Mouse (Mus musculus) urinary bladder, postnatal 14 days (tissue): ENCODE results near the gene Vps13d.
A peak's percentile ranks its signal among the peaks of the same experiment; 100 is the strongest.

ENCODE experiments used
- DNase-seq: peaks from one replicate; pipeline ENCODE4 v3.0.0; 2021; ENCODE audit warnings: low spot score

Gene Vps13d

DNA sequence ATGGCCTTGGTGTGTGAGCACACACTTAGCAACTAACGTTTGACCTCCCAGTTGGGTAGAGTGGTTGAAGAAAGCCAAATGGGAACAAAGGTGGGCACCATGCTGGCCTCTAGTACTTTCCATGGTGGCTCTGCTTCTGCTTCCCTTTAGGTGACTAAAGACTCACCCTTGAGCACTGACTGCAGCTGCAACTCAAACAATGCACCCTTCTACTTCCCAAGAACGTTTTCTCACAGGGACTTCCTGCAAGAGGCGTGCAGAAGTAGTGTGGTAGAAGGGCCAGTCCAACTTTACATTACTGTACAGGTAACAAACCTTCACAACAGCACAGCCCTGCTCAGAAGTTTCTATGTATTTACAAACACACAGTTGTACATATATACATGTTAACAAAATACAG lies 220.3 kb downstream of the Vps13d start:
- DNase-seq = no peak

DNA sequence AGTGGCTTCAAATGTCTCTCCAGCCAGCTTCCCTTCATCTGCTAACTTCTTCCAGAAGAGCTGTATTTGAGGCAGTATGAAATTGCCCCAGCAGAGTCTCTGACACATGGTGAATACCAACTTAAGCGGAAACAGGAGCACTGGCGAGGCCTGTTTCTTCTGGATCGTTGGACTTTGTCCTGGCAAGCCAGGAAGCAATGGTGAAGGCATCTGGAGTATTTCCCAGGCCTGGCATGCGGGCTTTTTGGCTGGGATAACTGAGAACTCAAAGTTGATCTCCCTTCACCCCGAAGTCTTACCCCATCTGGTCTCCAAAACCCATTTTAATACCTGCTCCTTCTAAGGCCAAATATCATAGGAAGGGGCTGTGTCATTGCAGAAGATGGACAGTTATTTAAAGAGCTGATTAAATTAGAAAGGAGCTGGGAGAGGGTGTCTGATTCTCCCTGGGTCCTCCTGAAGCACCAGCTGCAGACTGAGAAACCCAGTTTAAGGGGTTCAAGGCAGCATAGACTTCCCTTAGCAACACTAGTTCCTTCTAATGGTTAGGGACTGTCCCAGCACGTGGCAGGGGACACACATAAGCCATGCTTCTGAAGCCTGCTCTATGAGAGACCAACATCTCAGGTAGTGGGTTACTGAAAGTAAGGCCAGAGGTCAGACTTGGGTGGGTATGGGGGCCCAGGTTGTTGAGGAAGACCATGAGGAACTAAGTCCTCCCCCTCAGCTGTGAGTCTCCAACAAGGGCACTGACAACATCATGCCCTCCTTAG lies 221.7 kb downstream of the Vps13d start:
- DNase-seq = no peak

DNA sequence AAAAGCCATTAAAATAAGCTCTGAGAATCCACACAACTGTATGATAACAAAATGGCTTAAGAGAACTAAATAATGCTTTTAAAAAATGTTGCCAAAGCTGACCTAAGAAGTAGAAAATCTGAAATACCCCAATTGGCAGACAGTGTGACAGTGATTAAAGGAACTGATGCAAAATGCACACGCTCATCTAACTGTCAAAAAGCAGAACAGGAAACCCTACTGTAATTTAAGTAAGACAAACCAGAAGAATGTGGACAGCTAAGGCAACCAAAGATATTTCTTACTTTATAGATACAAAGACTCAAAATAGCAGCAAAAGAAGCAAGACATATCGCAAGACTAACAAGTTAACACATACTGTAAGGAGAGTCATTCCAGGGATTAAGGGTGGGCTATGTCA lies 223.8 kb downstream of the Vps13d start:
- no peak for DNase-seq

DNA sequence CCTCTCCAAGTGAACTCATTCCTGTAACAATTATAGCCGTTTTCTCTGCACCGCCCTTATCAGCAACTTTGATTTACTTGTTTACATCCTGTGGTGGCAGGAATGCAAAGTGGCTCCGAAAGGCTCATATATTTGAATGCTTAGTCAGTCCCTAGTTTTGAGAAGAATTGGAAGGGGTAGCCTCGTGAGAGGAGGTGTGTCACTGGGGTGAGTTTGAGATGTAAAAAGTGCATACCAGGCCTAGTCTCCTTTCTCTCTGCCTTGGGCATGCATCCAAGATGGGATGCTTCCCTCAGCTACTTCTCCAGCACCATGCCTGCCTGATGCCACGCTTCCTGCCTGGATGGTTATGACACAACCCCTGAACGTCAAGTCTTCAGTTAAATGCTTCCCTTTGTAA lies 225.8 kb downstream of the Vps13d start:
- DNase-seq = peak; percentile 33

DNA sequence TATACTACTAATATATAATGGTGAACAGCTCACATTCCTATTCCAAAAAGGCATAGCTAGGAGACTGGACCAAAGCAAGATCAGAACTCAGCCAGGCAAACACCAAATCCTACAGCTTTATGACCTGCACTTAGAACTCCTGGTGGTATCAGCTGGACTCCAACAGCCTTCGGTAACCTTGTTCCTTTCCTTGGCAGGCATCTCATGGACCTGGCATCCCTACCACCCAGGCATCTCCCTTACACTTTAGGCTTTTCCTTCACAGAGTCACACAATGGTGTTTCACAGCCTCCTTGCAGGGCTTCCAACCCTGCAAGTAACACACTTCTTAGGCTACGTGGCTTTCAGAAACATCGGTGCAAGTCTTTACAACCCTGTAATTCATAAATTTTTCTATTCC lies 226.4 kb downstream of the Vps13d start:
- DNase-seq = no peak

DNA sequence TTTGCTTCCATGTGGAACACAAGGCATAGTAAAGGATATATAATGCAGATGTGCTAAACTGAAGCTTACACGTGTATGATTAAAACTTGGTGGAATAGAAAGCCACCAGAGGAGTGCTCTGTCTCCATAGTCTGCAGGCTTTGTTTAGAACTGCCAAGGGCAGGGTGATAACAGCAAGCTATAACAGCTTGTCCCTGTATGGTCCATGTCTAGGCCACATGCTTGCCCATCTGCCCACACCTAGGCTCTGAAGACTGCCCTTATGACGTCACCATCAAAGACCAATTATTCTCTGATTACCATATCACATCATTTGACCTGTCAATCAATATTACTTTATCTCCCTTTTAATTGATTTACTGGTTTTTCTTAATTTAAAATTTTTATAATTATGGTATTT lies 229.6 kb downstream of the Vps13d start:
- no peak for DNase-seq

DNA sequence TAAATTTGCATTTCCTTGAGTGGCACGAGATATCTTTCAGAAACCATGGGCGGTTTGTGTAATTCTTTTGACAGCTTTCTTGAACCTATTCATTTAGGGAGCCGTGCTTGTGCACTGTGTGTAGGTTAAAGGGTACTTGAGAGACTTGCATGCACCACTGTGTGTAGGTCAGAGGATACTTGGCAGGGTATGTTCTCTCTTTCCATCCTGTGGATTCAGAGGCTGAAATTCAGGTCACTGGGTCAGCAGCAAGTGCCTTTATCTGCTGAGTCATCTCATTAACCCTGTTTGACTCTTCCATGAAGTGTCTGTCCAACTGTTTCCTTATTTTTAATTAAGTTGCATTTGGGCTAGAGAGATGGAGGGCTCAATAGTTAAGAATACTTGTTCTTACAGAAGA lies 233.1 kb downstream of the Vps13d start:
- no peak for DNase-seq

DNA sequence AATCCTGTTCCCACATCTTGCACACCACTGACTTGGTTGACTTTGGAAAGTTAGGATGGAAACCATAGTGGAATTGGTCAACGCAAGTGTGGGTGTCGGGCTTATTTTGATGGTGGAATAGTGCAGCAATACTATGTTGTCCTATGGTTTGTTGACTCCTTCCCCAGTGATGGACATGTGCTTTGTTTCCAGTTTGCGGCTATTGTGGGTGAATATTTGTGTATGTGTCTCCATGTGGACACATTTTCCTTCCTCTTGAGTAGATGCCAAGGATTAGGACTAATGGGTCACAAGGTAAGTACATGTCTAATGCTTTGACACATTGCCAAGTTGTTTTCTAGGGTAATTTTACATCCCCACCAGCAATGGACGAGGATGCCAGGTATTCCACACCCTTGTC lies 233.6 kb downstream of the Vps13d start:
- no peak for DNase-seq

DNA sequence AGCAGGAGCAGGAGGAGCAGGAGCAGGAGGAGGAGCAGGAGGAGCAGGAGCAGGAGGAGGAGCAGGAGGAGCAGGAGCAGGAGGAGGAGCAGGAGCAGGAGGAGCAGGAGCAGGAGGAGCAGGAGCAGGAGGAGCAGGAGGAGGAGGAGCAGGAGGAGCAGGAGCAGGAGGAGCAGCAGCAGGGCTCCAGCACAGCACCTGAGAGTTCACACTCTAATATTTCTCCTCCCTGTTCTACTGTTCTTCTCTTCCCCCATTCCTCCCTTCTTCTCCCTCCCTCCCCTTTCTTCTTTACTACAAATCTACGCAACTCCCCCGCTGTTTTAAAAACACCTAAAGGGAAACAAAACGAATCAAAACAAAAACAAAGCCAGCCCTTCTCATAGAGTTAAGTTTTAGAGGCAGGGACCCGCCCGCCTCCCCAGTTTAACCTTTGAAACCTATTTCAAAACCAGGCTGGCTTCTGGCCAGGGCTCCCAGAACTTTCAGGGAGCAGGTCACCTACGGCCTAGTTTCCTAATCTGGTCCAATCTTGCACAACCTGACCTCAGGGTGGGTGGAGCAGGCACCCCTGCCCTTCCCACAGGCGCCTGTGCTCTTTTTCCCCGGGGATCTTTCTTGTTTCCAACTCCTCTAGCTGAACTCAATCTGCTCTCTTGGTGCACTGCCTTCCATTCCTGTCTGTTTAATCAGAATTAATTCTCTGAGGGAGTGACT lies 234.5 kb downstream of the Vps13d start:
- DNase-seq = peak; percentile 90

DNA sequence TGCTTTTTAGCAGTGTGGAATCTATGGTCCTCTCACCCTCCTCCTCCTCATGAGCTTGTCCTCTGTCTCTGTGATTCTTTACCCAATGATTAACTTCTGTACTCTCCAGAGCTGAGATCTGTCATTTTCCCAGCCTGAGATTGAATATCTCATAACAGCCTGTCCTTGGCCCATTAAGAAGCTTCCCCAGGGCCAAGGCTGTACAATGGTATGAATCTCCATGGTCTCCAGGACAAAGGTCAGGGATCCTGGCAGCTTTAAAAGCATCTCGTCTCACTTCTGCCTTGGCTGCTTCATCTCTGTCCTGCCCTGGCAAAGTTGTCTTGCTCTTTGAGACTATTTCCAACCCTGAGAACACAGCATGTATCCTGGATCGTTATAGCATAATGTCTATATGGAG lies 237.1 kb downstream of the Vps13d start:
- no peak for DNase-seq

DNA sequence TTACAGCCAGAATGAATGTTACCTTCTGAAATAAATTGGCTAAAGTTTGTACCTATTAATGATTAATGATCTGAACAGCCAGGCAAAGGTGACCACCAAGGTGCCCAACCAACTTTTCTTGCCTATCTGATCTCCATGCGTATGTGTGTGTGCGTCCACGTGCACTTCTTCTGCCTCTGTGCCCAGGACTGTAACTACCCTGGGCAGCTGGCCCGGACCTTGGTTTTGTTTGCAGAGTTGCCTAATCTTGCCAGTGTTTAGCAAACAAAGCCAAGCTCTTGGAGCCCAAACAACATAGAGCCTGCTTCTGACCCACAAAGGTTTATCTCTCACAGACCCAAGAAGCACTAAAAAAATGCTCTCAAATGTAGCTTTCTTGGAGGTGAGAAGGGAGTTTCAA lies 237.6 kb downstream of the Vps13d start:
- peak; percentile 82 for DNase-seq

DNA sequence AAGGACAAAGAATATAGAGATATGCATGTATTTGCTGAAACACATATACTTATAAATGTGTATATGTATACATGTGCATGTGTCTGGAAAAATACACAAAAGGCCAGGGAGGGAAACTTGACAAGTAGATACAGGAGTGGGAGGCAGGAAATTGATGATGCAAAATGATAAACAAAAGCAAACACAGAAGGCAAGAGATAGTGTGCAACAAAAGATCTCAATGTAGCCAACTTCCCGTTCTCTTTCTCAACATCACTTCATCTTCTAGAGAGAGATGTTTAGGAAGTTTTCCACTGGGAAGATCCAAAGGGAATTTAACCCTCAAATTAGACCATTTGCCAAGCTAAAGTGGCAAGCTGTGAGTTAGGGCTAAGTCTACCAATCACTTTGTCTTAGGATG lies 238.5 kb downstream of the Vps13d start:
- DNase-seq = no peak

DNA sequence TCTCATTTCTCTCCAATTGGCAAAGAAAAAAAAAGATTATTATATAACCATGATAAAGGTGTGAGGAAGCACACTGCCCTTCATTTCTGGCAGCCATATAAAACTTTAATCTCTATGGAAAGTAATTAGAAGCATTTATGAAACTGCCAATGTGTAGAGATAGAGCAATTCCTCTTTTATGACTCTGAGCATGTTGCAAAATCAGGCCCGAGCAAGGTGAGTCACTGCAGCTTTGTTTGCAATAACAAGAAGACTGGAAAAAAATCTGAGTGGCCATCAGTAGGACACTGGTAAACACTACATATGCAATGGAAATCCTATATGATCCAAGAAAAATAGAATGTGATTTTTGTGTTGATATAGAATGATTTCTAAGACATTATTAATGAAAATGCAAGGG lies 238.9 kb downstream of the Vps13d start:
- DNase-seq = peak; percentile 54

DNA sequence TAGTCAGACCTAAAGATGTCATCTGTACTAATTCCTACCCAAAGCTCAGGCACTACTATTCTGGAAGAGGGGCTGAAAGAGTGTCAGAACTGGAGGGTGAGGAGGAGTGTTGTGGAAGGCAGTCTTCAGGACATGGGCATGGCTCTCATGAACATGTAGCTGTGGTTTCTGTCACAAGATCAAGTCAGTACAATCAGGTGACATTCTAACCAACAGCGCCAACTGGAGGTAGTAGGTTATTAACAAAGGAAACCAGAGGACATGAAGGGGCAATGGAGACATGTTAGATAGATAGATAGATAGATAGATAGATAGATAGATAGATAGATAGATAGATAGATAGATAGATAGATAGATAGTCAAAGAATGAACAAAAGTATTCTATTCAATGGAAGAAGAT lies 241.4 kb downstream of the Vps13d start:
- no peak for DNase-seq

DNA sequence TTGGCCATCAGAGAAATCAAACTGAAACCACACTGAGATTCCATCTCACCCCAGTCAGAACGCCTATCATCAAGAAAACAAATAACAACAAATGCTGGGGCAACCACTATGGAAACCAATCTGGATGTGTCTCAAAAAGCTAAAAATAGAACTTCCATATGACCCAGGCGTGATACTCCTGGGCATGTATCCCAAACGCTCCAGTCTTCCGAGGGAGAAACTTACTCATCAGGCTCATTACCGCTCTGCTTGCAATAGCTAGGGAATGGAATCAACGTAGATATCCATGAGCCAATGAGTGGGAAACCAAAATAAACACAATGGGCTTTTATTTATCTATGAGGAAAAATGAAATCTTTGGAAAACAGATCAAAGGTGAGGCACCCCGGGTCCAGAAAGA lies 242.9 kb downstream of the Vps13d start:
- DNase-seq = no peak

DNA sequence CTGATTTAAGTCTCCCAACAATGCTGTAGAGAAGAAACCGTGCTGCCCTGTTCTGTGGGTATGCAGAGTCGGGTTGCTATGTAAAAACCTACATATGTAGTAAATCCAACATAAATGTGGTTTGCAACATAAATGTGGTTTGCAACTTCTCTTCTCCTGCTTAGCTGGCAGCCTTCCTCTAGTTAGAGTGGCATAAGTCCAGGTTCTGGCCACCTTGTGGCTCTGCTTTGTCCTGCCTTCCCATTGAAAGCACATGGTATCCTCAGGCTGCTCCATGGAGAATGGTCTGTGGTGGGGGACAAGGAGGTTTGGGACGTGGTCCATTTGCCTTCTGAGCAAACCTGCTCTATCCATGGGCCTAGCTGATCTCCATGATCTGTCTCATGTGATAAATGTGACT lies 243.9 kb downstream of the Vps13d start:
- DNase-seq = no peak

DNA sequence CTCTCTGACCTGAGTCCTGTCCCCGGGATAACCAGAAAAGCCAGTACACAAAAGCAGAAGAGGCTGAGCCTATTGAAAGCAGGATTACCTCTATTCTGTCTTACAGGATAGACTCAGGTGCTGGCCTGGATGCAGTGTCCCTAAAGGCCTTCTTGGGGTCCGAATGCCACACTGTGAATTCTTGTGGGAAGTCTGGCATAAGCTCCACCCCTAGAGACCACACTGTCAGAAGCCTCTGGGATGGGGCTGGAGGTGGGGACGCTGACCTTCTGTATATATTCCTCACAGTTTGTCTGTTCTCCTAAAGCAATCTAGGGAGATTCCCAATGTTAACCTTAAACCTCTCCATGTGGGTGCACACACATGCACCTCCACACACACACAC lies 244.5 kb downstream of the Vps13d start:
- DNase-seq = no peak

DNA sequence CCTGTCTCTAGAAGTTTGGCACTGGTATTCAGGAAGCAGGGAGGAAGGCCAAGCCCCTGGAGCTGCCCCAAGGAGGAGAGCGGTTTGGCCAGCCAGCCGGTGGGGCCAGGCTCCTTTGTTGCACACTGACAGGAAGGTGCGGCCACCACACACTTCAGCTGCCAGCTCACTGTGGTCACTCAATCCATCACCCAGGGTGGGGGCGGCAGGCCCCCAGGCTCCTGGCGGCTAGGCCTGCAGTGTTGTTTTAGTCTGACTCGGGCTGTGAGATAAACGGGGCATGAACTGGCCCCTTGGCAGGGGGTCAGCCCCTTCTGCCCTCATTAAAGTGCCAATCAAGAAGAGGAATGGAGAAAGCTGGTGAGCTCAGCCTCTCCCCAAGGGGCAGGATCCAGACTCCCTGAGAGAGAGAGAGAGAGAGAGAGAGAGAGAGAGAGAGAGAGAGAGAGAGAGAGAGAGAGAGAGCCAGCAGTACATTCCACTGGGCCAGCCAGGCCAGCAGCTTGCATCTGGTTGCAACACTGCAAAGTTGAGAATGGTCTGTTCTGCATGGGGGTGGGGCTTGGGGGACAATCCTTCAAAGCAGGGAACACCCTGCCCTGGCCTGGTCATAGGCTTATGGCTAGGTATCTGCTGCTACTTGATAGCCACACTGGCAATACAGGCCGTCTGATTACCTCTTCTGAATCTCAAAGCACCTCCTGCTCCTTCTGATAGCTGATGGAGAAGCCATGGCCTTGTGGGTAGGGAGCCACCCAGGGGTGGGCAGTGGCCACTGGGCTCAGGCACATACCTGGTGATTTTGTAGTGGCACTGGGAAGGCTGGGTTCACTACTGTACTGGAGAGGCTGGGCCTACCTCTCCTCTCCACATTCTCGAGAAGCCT lies 245.1 kb downstream of the Vps13d start:
- peak; percentile 80 for DNase-seq

DNA sequence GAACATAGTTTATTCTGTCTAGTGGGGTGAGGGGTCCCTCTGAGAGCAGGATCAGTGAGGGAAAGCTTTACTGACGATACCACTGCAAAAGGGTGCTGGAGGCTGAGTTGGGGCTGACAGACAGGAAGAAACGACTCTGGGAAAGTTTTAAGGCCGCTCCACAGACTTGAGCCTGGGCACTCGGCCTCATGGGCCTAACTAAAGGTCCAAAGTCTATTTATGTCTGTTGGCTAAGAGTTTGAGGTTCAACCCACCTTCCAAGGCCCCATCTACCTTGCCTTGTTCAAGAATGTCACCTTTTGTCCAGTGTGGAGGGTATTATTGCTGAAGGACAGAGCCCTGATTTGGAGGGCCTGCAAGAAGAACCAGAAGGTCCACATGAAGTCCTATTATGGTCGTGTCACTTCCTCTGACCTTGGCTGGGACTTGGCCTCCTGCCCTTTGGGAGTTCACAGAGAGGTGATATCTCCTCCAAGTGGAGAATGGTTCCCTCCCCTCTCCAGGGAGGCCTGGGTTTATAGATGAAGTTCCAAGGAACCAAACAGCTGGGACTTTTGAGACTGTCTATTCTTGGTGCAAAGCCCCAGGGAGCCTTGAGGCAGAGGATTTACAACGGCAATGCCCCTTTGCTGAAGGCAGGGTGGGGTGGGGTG lies 246.9 kb downstream of the Vps13d start:
- DNase-seq = peak; percentile 75

DNA sequence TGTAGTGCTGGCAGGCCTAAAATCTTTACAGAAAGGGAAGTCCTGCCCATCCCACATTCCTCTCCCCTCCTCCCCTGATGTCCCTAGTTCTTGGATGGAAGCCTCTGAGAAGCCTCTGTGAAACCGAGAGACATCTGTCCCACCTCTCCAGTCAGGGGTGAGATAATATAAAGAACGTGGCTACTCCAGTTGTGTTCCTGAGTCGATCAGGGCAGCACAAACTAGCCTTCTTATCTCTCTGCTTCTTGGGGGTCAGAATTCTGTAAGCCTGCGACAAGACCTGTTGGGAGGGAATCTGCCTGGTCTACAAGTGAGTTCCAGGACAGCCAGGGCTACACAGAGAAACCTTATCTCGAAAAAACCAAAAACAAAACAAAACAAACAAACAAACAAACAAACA lies 251.5 kb downstream of the Vps13d start:
- DNase-seq = no peak

DNA sequence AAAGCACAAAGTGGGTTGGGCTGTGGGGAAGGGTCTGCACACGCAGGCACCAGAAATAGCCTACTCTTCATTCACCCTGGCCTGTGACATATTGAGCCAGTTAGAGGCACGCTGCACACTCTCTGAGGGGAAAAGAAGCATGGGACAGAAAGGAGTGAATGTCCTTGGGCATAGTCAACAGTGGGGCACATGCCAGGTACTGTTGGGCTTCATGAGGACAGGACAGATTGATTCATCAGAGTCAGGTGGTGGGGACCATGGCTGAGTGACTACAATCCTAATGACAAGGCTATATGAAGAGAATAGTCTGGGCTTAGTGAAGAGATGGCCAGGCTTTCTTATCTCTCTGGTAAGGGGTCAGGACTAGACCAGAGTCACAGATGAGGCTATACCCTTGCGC lies 252.4 kb downstream of the Vps13d start:
- DNase-seq = no peak

DNA sequence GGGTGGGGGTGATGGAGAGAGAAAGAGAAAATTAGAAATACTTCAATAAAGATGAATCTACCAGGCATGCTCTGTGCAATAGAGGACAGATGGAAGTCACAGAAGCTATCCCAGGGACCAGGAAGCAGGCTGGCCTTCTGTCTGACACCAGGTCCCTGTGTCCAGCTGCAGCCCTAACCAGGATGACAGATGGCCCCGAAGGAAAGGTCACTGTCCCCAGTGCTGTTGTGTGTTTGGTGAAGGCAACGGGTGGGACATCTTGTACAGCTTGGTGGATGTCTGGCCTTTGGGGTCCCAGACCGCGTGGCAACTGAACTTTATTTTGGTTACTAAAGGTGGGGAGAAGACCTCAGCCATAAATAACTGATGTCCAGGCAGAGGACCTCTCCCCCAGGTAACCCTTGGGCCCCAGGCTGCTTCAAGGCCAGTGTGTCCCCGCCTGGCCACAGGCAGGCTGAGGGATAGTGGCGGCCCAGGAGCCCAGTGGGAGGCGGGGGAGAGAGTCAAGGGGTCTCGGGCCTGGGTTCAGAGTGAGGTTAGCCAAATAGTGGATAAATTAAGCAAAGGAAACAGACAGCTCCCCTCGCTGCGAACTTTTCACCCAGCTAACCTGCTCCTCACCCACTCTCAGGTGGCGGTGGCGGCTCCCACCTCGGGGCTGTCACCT lies 253.9 kb downstream of the Vps13d start:
- DNase-seq = no peak
